Mouse (Mus musculus): Measurements from ENCODE around the gene Tcirg1.

DNA sequence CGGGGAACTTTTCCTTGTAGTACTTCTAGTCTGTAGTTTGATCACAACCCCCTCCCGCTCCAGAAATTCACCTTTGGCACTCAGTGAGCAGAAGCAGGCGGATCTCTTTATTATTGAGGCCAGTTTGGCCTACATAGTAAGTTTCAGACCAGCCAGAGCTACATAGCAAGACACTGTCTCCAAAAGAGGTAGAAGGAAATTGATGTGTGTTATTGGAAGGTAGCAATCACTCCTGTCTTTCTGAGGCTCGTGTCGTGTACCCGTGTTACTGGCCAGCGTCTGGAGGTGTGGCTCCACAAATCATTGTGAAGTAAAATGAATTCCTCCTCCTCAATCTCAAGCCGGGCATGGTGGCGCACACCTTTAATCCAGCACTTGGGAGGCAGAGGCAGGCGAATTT is 53.8 kb downstream of the Tcirg1 start:
- TF ChIP-seq CTCF (IDR thresholded peaks at IDR 0.05; ENCODE audit: control insufficient read depth, insufficient read depth, insufficient read length) (no peak), MYOG (IDR thresholded peaks at IDR 0.05; ENCODE audit: control insufficient read depth, extremely low read depth, insufficient read length) (no peak), USF1 (IDR thresholded peaks at IDR 0.05; ENCODE audit: low read depth) (no peak), FOSL1 (IDR thresholded peaks at IDR 0.05; ENCODE audit: insufficient read depth, low read length, poor library complexity, severe bottlenecking) (no peak), MAX (IDR thresholded peaks at IDR 0.05) (no peak), CEBPB (IDR thresholded peaks at IDR 0.05; ENCODE audit: low read depth) (no peak)
